Mouse (Mus musculus) intestine, embryonic 14.5 days (tissue): ENCODE measurements around the gene Rnd1. TPM values are rescaled to one million over a fixed set of nuclear protein-coding genes. Genes with fewer than 3 reads are reported as not detected.

ENCODE experiments used
- ATAC-seq: fragments of 200-750 bp; cut with Nextera tagmentation; replicated peaks from 2 replicates; pipeline ENCODE4 v1.8.0; 2017; ENCODE audit warnings: low read depth, moderate number of reproducible peaks, moderate TSS enrichment, moderate library complexity; ENCODE audit not compliant: low FRiP score, low TSS enrichment
- DNase-seq: peaks from one replicate; pipeline ENCODE4 v3.0.0-alpha.2; 2018; ENCODE audit warnings: low spot score
- H3K27ac ChIP-seq: fragments of 300-500 bp; sonication (generic); 2 replicates; pipeline ENCODE4 v1.5.1; 2014; ENCODE audit warnings: low read depth, mild to moderate bottlenecking, control low read depth
- H3K27me3 ChIP-seq: fragments of 300-500 bp; sonication (generic); replicated peaks from 2 replicates; pipeline ENCODE4 v1.6.1; 2014; ENCODE audit warnings: low read length, control low read depth; ENCODE audit not compliant: control insufficient read depth, insufficient read depth
- H3K36me3 ChIP-seq: fragments of 300-500 bp; sonication (generic); 2 replicates; pipeline ENCODE4 v1.6.1; 2014; ENCODE audit warnings: low read length, control low read depth; ENCODE audit not compliant: control insufficient read depth, insufficient read depth
- H3K4me1 ChIP-seq: fragments of 300-500 bp; sonication (generic); replicated peaks from 2 replicates; pipeline ENCODE4 v1.6.1; 2014; ENCODE audit warnings: low read length, control low read depth, mixed read lengths; ENCODE audit not compliant: control insufficient read depth, insufficient read depth
- H3K4me2 ChIP-seq: fragments of 300-500 bp; sonication (generic); 2 replicates; pipeline ENCODE4 v1.6.1; 2014; ENCODE audit warnings: low read length
- H3K4me3 ChIP-seq: fragments of 300-500 bp; sonication (generic); 2 replicates; pipeline ENCODE4 v1.5.1; 2014; ENCODE audit warnings: low read depth, low read length, control low read depth, mixed read lengths
- H3K9ac ChIP-seq: fragments of 300-500 bp; sonication (generic); 2 replicates; pipeline ENCODE4 v1.6.1; 2014; ENCODE audit warnings: mild to moderate bottlenecking, low read length
- H3K9me3 ChIP-seq: fragments of 300-500 bp; sonication (generic); 2 replicates; pipeline ENCODE4 v1.6.1; 2016; ENCODE audit warnings: low read length, control low read depth; ENCODE audit not compliant: control insufficient read depth
- WGBS: fragments of 180-500 bp; shearing (Covaris S2); extraction: QIAGEN DNeasy Blood & Tissue Kit; methylation state at CpG from one replicate; pipeline ENCODE4 v1.1.7; 2014; 5-methylcytosine and 5-hydroxymethylcytosine counted together
- polyA plus RNA-seq: library from polyadenylated mRNA; unstranded; fragments of >200 nt; fragmentation: Nextera tagmentation; extraction: Ambion mirVana; gene quantifications from 2 replicates; pipeline ENCODE4 v1.2.1, GENCODE M21; 2014

Gene Rnd1
- polyA plus RNA-seq, 1 experiment from 2014 or later = 1.0 TPM

- no peaks in the 10 kb centered on the region for H3K9me3 ChIP-seq
- no peak overlapping the region for H3K4me3 ChIP-seq
- 0 out of 2 replicates have a peak, but pooled peaks cover 2% of the 10 kb centered on the region for H3K4me1 ChIP-seq
- peaks cover 38% of the 10 kb centered on the region for H3K27me3 ChIP-seq
- DNase-seq (no peak), ATAC-seq (no peak)
- no peak overlapping the region for H3K27ac ChIP-seq
- WGBS = 29% methylated on average over 11 of the region's 11 CpGs
- H3K9ac ChIP-seq = no peak overlapping the region
- no peaks in the 10 kb centered on the region for H3K36me3 ChIP-seq
- H3K4me2 ChIP-seq = no peak overlapping the region
These were observed 2.2 kb downstream of the Rnd1 start for GRCm38 (mm10) chr15:98674994-98675545.

DNA sequence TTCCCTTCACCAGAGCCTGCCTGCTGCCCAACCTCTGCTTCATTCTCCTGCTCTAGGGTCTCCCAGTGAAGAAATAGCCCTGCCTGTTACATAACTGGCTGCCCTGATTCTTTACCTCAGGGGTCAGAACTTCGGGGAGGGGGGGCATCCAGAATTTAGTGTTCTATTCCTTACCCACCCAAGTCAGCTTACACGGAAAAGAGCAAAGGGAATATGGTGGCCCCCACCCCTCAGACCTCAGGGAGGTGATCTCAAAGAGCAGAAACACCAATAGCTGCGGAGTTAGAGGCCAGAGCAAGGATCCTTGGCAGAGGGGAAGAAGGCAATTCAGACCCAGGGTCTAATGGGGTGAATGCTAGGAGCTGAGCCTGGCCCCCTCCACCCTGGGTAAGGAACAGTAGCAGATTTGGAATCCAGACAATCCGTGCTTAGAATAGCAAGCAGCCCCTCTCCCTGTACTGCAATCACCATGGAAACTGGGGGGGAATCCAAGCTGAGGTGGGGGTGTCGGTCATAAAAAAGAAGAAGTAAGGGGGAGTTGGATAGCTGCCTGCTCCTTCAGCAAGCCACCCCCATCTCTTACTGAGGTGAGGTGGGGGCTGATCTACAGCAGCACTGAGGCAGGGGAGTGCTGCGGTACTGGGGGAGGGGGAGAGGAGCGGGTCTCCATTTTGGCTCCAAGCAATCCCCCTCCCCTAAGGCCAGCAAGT, 2.8 kb downstream of the Rnd1 start:
- Histone ChIP-seq H3K27ac (no peak overlapping the region), H3K27me3 (peaks cover 38% of the 10 kb centered on the region), H3K9me3 (no peaks in the 10 kb centered on the region), H3K4me1 (0 out of 2 replicates have a peak, but pooled peaks cover 2% of the 10 kb centered on the region), H3K4me2 (no peak overlapping the region), H3K36me3 (no peaks in the 10 kb centered on the region), H3K4me3 (no peak overlapping the region), H3K9ac (no peak overlapping the region)
- ATAC-seq (no peak), DNase-seq (no peak)
- 38% methylated on average over 7 of the region's 7 CpGs for WGBS

DNA sequence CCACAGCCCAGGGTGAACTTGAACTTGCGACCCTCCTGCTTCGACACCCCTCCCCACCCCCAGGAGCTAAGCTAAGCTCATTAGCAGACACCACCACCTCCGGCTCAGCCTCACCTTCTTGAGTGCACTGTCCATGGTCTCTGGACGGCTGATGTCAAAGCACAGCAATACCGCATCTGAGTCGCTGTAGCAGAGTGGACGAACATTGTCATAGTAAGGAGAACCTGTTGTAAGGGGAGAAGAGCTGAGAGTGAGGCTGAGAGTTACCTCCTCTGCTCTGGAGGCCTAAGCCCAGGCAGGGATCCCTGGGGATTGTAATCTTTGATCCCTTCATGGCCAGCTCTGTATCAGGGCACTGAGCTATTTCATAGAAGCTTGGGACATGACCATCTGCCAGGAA, 3.5 kb downstream of the Rnd1 start:
- WGBS = 81% methylated on average over 7 of the region's 7 CpGs
- H3K27ac ChIP-seq = no peak overlapping the region
- H3K4me1 ChIP-seq = 0 out of 2 replicates have a peak, but pooled peaks cover 2% of the 10 kb centered on the region
- no peaks in the 10 kb centered on the region for H3K9me3 ChIP-seq
- H3K9ac ChIP-seq = no peak overlapping the region
- DNase-seq (no peak), ATAC-seq (no peak)
- H3K4me3 ChIP-seq = no peak overlapping the region
- no peaks in the 10 kb centered on the region for H3K36me3 ChIP-seq
- H3K27me3 ChIP-seq = peaks cover 38% of the 10 kb centered on the region
- no peak overlapping the region for H3K4me2 ChIP-seq

GRCm38 (mm10) chr15:98672592-98672991, 4.7 kb downstream of the Rnd1 start:
- ATAC-seq (no peak), DNase-seq (no peak)
- H3K4me1 ChIP-seq = 0 out of 2 replicates have a peak, but pooled peaks cover 2% of the 10 kb centered on the region
- no peak overlapping the region for H3K9ac ChIP-seq
- H3K4me2 ChIP-seq = no peak overlapping the region
- no peaks in the 10 kb centered on the region for H3K9me3 ChIP-seq
- peaks cover 38% of the 10 kb centered on the region for H3K27me3 ChIP-seq
- 58% methylated on average over 4 of the region's 4 CpGs for WGBS
- H3K36me3 ChIP-seq = no peaks in the 10 kb centered on the region
- no peak overlapping the region for H3K4me3 ChIP-seq
- no peak overlapping the region for H3K27ac ChIP-seq

DNA sequence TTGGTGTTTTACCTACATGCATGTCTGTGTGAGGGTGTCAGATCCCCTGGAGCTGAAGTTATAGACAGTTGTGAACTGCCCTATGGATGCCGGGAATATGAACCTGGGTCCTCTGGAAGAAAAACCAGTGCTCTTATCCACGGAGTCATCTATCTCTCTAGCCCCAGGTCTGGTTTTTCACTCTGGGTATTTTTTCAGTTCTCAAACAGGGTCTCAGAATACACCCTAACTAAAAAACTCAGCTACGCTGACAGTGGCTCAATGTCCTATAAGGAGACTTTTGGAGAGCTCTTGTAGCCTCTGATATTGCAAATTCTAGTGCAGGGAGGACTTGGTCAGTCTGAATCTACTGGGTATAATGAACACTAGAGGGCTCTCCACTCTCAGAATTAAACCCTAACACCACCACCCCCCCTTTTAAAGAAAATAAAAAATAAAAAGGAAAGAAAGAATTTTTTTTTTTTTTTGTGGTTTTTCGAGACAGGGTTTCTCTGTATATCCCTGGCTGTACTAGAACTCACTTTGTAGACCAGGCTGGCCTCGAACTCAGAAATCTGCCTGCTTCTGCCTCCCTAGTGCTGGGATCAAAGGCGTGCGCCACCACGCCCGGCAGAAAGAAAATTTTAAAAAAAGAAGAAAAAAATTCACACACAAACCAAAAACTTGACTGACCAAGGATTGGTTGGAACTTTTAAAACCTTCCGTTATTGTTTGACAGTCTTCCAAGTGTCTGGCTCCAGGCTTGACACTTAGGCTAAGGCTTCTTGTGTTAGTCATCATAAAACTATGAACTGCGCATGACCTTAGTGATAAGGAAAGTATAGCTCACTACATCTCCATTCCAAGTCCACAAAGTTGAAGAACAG, 13.0 kb downstream of the Rnd1 start:
- no peak overlapping the region for H3K4me2 ChIP-seq
- H3K9me3 ChIP-seq = no peaks in the 10 kb centered on the region
- 76% methylated on average over 11 of the region's 11 CpGs for WGBS

GRCm38 (mm10) chr15:98662567-98663545, 14.4 kb downstream of the Rnd1 start, which contains the start of gene Ddx23:
Ddx23 (minus strand) TSS chr15:98662894.
- WGBS = 3% methylated on average over 47 of the region's 48 CpGs
- DNase-seq (peak; percentile 95), ATAC-seq (peak; percentile 94)
- H3K36me3 ChIP-seq = peaks cover 12% of the 10 kb centered on the region
- H3K4me3 ChIP-seq = peak within 1 kb of the TSS; percentile 87
- H3K27ac ChIP-seq = peak within 1 kb of the TSS; percentile 91
- peak within 1 kb of the TSS; percentile 88 for H3K4me2 ChIP-seq
- H3K9ac ChIP-seq = peak within 1 kb of the TSS; percentile 90
- H3K4me1 ChIP-seq = peaks cover 4% of the 10 kb centered on the region; the same call in 1 of the 2 replicates
- no peaks in the 10 kb centered on the region for H3K9me3 ChIP-seq
- no peaks in the 10 kb centered on the region for H3K27me3 ChIP-seq

More for the DNA sequence above, 13.0 kb downstream of the Rnd1 start:
- Histone ChIP-seq H3K9ac (no peak overlapping the region), H3K27me3 (no peaks in the 10 kb centered on the region), H3K4me3 (no peak overlapping the region), H3K36me3 (no peaks in the 10 kb centered on the region), H3K27ac (no peak overlapping the region), H3K4me1 (peaks cover 4% of the 10 kb centered on the region; the same call in 1 of the 2 replicates)
- DNase-seq (no peak), ATAC-seq (no peak)

DNA sequence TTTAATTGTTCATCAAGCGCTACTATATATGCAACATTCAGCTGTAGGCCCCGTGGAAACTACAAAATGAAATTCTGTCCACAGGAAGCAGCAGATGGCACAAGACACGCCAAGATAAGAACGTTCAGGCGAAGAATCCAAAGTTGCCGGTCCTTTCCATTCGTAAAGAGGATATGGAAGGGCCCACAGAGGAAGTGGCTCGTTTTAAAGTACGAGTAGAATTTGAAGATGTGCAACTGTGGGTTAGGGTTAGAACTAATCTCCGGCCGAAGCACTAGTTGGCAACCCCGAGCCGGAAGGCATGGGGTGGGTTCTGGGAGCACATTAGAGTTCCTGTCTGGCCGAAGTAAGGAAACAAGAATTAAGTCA, 15.1 kb downstream of the Rnd1 start:
- DNase-seq (no peak), ATAC-seq (no peak; the same call in 1 of the 2 replicates)
- peaks cover 4% of the 10 kb centered on the region; the same call in 1 of the 2 replicates for H3K4me1 ChIP-seq

More for the DNA sequence above, 15.1 kb downstream of the Rnd1 start:
- H3K4me3 ChIP-seq = peak overlapping the region; percentile 87
- H3K9ac ChIP-seq = peak overlapping the region; percentile 90
- H3K4me2 ChIP-seq = peak overlapping the region; percentile 88
- under 1% methylated on average over 14 of the region's 14 CpGs for WGBS
- H3K36me3 ChIP-seq = peaks cover 19% of the 10 kb centered on the region
- no peaks in the 10 kb centered on the region for H3K9me3 ChIP-seq
- peak overlapping the region; percentile 91 for H3K27ac ChIP-seq
- no peaks in the 10 kb centered on the region for H3K27me3 ChIP-seq
